Mouse (Mus musculus): ENCODE measurements around the gene Ebp. TPM values are rescaled to one million over a fixed set of nuclear protein-coding genes. Genes with fewer than 3 reads are reported as not detected.

Gene Ebp
- polyA plus RNA-seq, 1 experiment from 2014 or later, result 54.2 TPM

- Histone ChIP-seq H3K27ac (no peak overlapping the region), H3K9me3 (replicated peaks; ENCODE audit: low read length) (no peaks in the 10 kb centered on the region), H3K36me3 (ENCODE audit: insufficient read depth, low read length) (no peaks in the 10 kb centered on the region), H3K27me3 (ENCODE audit: insufficient read depth, low read length) (no peaks in the 10 kb centered on the region), H3K4me3 (replicated peaks; ENCODE audit: low read depth, low read length) (no peak overlapping the region), H3K9ac (ENCODE audit: low read depth, low read length) (no peak overlapping the region), H3K4me2 (ENCODE audit: low read length) (no peak overlapping the region), H3K4me1 (replicated peaks; ENCODE audit: insufficient read depth, low read length) (no peaks in the 10 kb centered on the region)
- ATAC-seq (replicated peaks; ENCODE audit: low FRiP score, low read depth) (no peak), DNase-seq (ENCODE audit: low spot score) (no peak)
- no peak for TF ChIP-seq CTCF (IDR thresholded peaks at IDR 0.05; ENCODE audit: low read depth)
- 78% methylated on average over 2 of the region's 2 CpGs for WGBS
Measured at GRCm38 (mm10) chrX:8209720-8210119, 16.4 kb upstream of the Ebp start.

GRCm38 (mm10) chrX:8207224-8207623 is 13.9 kb upstream of the Ebp start:
- H3K4me3 ChIP-seq (replicated peaks; ENCODE audit: low read depth, low read length), result no peak overlapping the region
- H3K36me3 ChIP-seq (ENCODE audit: insufficient read depth, low read length), result no peaks in the 10 kb centered on the region
- DNase-seq (ENCODE audit: low spot score) (no peak), ATAC-seq (replicated peaks; ENCODE audit: low FRiP score, low read depth) (no peak)
- TF ChIP-seq CTCF (IDR thresholded peaks at IDR 0.05; ENCODE audit: low read depth), result no peak
- H3K9me3 ChIP-seq (replicated peaks; ENCODE audit: low read length), result no peaks in the 10 kb centered on the region
- H3K4me1 ChIP-seq (replicated peaks; ENCODE audit: insufficient read depth, low read length), result no peaks in the 10 kb centered on the region
- no peak overlapping the region for H3K9ac ChIP-seq (ENCODE audit: low read depth, low read length)
- H3K27ac ChIP-seq, result no peak overlapping the region
- H3K4me2 ChIP-seq (ENCODE audit: low read length), result peak overlapping the region; percentile 62; the same call in 1 of the 2 replicates
- WGBS, result 37% methylated on average over 4 of the region's 4 CpGs
- no peaks in the 10 kb centered on the region for H3K27me3 ChIP-seq (ENCODE audit: insufficient read depth, low read length)

GRCm38 (mm10) chrX:8206694-8207197 is 13.4 kb upstream of the Ebp start:
- H3K4me1 ChIP-seq (replicated peaks; ENCODE audit: insufficient read depth, low read length), result no peaks in the 10 kb centered on the region
- ATAC-seq (replicated peaks; ENCODE audit: low FRiP score, low read depth) (peak; percentile 30; the same call in 1 of the 2 replicates), DNase-seq (ENCODE audit: low spot score) (no peak)
- no peaks in the 10 kb centered on the region for H3K36me3 ChIP-seq (ENCODE audit: insufficient read depth, low read length)
- H3K9me3 ChIP-seq (replicated peaks; ENCODE audit: low read length), result no peaks in the 10 kb centered on the region
- 27% methylated on average over 11 of the region's 11 CpGs for WGBS
- H3K9ac ChIP-seq (ENCODE audit: low read depth, low read length), result peak overlapping the region; percentile 48; the same call in 1 of the 2 replicates
- H3K4me3 ChIP-seq (replicated peaks; ENCODE audit: low read depth, low read length), result peak overlapping the region; percentile 45
- no peak for TF ChIP-seq CTCF (IDR thresholded peaks at IDR 0.05; ENCODE audit: low read depth)
- H3K4me2 ChIP-seq (ENCODE audit: low read length), result peak overlapping the region; percentile 62
- no peaks in the 10 kb centered on the region for H3K27me3 ChIP-seq (ENCODE audit: insufficient read depth, low read length)
- no peak overlapping the region for H3K27ac ChIP-seq

- H3K27ac ChIP-seq, result no peak within 1 kb of the TSS
- no peaks in the 10 kb centered on the region for H3K4me1 ChIP-seq (replicated peaks; ENCODE audit: insufficient read depth, low read length)
- TF ChIP-seq CTCF (IDR thresholded peaks at IDR 0.05; ENCODE audit: low read depth), result no peak
- peak within 1 kb of the TSS; percentile 62 for H3K4me2 ChIP-seq (ENCODE audit: low read length)
- no peaks in the 10 kb centered on the region for H3K36me3 ChIP-seq (ENCODE audit: insufficient read depth, low read length)
- 23% methylated on average over 46 of the region's 46 CpGs for WGBS
- peak within 1 kb of the TSS; percentile 48; the same call in 1 of the 2 replicates for H3K9ac ChIP-seq (ENCODE audit: low read depth, low read length)
- no peaks in the 10 kb centered on the region for H3K9me3 ChIP-seq (replicated peaks; ENCODE audit: low read length)
- peak within 1 kb of the TSS; percentile 45 for H3K4me3 ChIP-seq (replicated peaks; ENCODE audit: low read depth, low read length)
- DNase-seq (ENCODE audit: low spot score) (peak; percentile 82), ATAC-seq (replicated peaks; ENCODE audit: low FRiP score, low read depth) (peak; percentile 93)
- H3K27me3 ChIP-seq (ENCODE audit: insufficient read depth, low read length), result no peaks in the 10 kb centered on the region
Measured at GRCm38 (mm10) chrX:8206015-8206693, 12.8 kb upstream of the Ebp start, which contains the start of gene Porcn. TSS of gene Porcn (minus strand) at chrX:8206525.

- no peak for TF ChIP-seq CTCF (IDR thresholded peaks at IDR 0.05; ENCODE audit: low read depth)
- 47% methylated on average over 7 of the region's 7 CpGs for WGBS
- Histone ChIP-seq H3K9ac (ENCODE audit: low read depth, low read length) (no peak overlapping the region), H3K4me3 (replicated peaks; ENCODE audit: low read depth, low read length) (peak overlapping the region; percentile 45; the same call in 1 of the 2 replicates), H3K27me3 (ENCODE audit: insufficient read depth, low read length) (no peaks in the 10 kb centered on the region), H3K27ac (no peak overlapping the region), H3K36me3 (ENCODE audit: insufficient read depth, low read length) (no peaks in the 10 kb centered on the region), H3K4me2 (ENCODE audit: low read length) (peak overlapping the region; percentile 62), H3K9me3 (replicated peaks; ENCODE audit: low read length) (no peaks in the 10 kb centered on the region), H3K4me1 (replicated peaks; ENCODE audit: insufficient read depth, low read length) (no peaks in the 10 kb centered on the region)
- DNase-seq (ENCODE audit: low spot score), result no peak
- no peak for ATAC-seq (replicated peaks; ENCODE audit: low FRiP score, low read depth)
Measured at GRCm38 (mm10) chrX:8205551-8205950, 12.2 kb upstream of the Ebp start.

- H3K9ac ChIP-seq (ENCODE audit: low read depth, low read length), result no peak overlapping the region
- no peak for ATAC-seq (replicated peaks; ENCODE audit: low FRiP score, low read depth)
- TF ChIP-seq CTCF (IDR thresholded peaks at IDR 0.05; ENCODE audit: low read depth), result no peak
- WGBS, result 79% methylated on average over 4 of the region's 4 CpGs
- H3K4me2 ChIP-seq (ENCODE audit: low read length), result no peak overlapping the region
- H3K27ac ChIP-seq, result no peak overlapping the region
- no peaks in the 10 kb centered on the region for H3K27me3 ChIP-seq (ENCODE audit: insufficient read depth, low read length)
- no peaks in the 10 kb centered on the region for H3K36me3 ChIP-seq (ENCODE audit: insufficient read depth, low read length)
- H3K4me3 ChIP-seq (replicated peaks; ENCODE audit: low read depth, low read length), result no peak overlapping the region
- H3K4me1 ChIP-seq (replicated peaks; ENCODE audit: insufficient read depth, low read length), result no peaks in the 10 kb centered on the region
- no peak for DNase-seq (ENCODE audit: low spot score)
- H3K9me3 ChIP-seq (replicated peaks; ENCODE audit: low read length), result no peaks in the 10 kb centered on the region
Measured at GRCm38 (mm10) chrX:8205088-8205487, 11.8 kb upstream of the Ebp start.
